Mouse (Mus musculus) megakaryocyte, embryonic 14.5 days (primary cell): Measurements from ENCODE around the gene Msl2.

ENCODE experiments used
- FLI1 ChIP-seq: IDR thresholded peaks from 2 replicates; pipeline ENCODE4 v1.6.1; 2012; ENCODE audit warnings: low read length, inconsistent platforms, mixed read lengths
- GATA1 ChIP-seq: IDR thresholded peaks from 3 replicates; pipeline ENCODE4 v1.6.1; 2012; ENCODE audit warnings: mixed read lengths, low read length, inconsistent platforms, borderline replicate concordance

GRCm38 (mm10) chr9:101100163-101100562 is 26.3 kb downstream of the Msl2 start:
- TF ChIP-seq GATA1 (no peak), FLI1 (no peak)
